Mouse (Mus musculus) heart, postnatal 0 days (tissue): ENCODE data around the gene Exoc3l2.
A peak's percentile ranks its signal among the peaks of the same experiment; 100 is the strongest.

Source experiments
- CTCF ChIP-seq: IDR thresholded peaks from 2 replicates; pipeline ENCODE4 v1.5.1; 2016; ENCODE audit warnings: antibody characterized with exemption, control low read depth, low read depth
- EP300 ChIP-seq: IDR thresholded peaks from 2 replicates; pipeline ENCODE4 v1.6.1; 2016; ENCODE audit warnings: antibody characterized with exemption, low read depth

DNA sequence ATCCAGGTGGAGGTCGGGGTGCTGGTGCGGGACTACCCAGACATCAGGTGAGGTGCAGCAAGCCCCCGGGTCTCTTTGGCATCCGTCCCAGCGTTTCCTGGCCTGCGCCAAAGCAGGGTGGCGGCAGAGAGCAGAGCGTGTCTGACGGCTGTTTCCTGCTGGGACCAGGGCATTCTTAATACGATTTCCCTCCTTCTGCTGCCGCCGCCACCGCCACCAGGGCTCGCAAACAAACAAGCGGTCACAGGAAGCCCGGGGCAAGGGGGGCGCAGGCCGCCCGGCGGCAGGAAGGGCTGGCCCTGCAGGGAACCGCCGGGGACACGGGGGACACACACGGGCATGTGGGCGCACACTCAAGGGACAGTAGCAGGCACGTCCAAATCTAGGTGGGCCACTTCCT, 28.6 kb downstream of the Exoc3l2 start:
- TF ChIP-seq CTCF (peak; percentile 24), EP300 (no peak)
